Mouse (Mus musculus) embryonic facial prominence, embryonic 11.5 days (tissue): ENCODE measurements around the gene Prpf3. TPM values are rescaled to one million over a fixed set of nuclear protein-coding genes. Genes with fewer than 3 reads are reported as not detected.

ENCODE experiments used
- polyA plus RNA-seq: library from polyadenylated mRNA; unstranded; fragments of >200 nt; fragmentation: Nextera tagmentation; extraction: Ambion mirVana; gene quantifications from 2 replicates; pipeline ENCODE4 v1.2.1, GENCODE M21; 2014

Gene Prpf3
- polyA plus RNA-seq, 1 experiment from 2014 or later: 69.4 TPM

Other genes with a start within 250 kb of the Prpf3 start
- gene Ensa, start 230.9 kb downstream of the Prpf3 start, polyA plus RNA-seq: 69.7 and 79.4 TPM in 2 replicates
- 77.1 and 83.3 TPM in 2 replicates for gene Mcl1, start 197.1 kb downstream of the Prpf3 start, polyA plus RNA-seq
- gene Adamtsl4, start 168.0 kb downstream of the Prpf3 start, polyA plus RNA-seq: 0.55 and 0.71 TPM in 2 replicates
- 5.1 and 6.1 TPM in 2 replicates for gene Ecm1, start 116.3 kb downstream of the Prpf3 start, polyA plus RNA-seq
- gene Tars2, start 95.7 kb downstream of the Prpf3 start, polyA plus RNA-seq: 47.7 and 53.1 TPM in 2 replicates
- 21.5 and 24.4 TPM in 2 replicates for gene Rprd2, start 37.0 kb downstream of the Prpf3 start, polyA plus RNA-seq
- 331 and 337 TPM in 2 replicates for gene Mrps21, start 15.6 kb upstream of the Prpf3 start, polyA plus RNA-seq
- 6.3 and 7.7 TPM in 2 replicates for gene Ciart, start 26.4 kb upstream of the Prpf3 start, polyA plus RNA-seq
- 7.8 and 10.2 TPM in 2 replicates for gene BC028528, start 36.1 kb upstream of the Prpf3 start, polyA plus RNA-seq
- 31.8 and 33.3 TPM in 2 replicates for gene Aph1a, start 38.1 kb upstream of the Prpf3 start, polyA plus RNA-seq
- 67.8 and 80.0 TPM in 2 replicates for gene Car14, start 48.8 kb upstream of the Prpf3 start, polyA plus RNA-seq
- gene Anp32e, start 73.4 kb upstream of the Prpf3 start, polyA plus RNA-seq: 120 and 128 TPM in 2 replicates
- gene Plekho1, start 140.1 kb upstream of the Prpf3 start, polyA plus RNA-seq: 63.1 and 64.8 TPM in 2 replicates
- gene Vps45, start 202.6 kb upstream of the Prpf3 start, polyA plus RNA-seq: 20.7 and 21.3 TPM in 2 replicates
- gene Otud7b, start 248.6 kb upstream of the Prpf3 start, polyA plus RNA-seq: 10.7 and 12.1 TPM in 2 replicates